Mouse (Mus musculus): ENCODE data around the gene Arid3a. TPM values are rescaled to one million over a fixed set of nuclear protein-coding genes. Genes with fewer than 3 reads are reported as not detected.

The Arid3a gene
- total and polyA plus RNA-seq, 2 experiments, result 0.37 to 0.69 TPM

- Histone ChIP-seq H3K9ac (ENCODE audit: low read depth, low read length) (no peak overlapping the region), H3K79me2 (ENCODE audit: control insufficient read depth, insufficient read depth, low read length) (no peaks in the 10 kb centered on the region; the same call in 1 of the 2 replicates), H3K27ac (replicated peaks; ENCODE audit: insufficient read depth, low read depth, low read length) (no peak overlapping the region), H3K36me3 (ENCODE audit: control insufficient read depth, insufficient read depth, low read length) (no peaks in the 10 kb centered on the region), H3K4me3 (ENCODE audit: insufficient read depth, low read depth, low read length) (no peak overlapping the region), H3K4me1 (ENCODE audit: control insufficient read depth, insufficient read depth, low read length) (peaks cover 31% of the 10 kb centered on the region), H3K27me3 (ENCODE audit: control insufficient read depth, insufficient read depth, low read length) (no peaks in the 10 kb centered on the region)
- TF ChIP-seq CTCF (IDR thresholded peaks at IDR 0.05; ENCODE audit: low read depth, low read length) (no peak), POLR2A (IDR thresholded peaks at IDR 0.05; ENCODE audit: extremely low read depth, insufficient read depth, low read length) (no peak)
- 12% methylated on average over 10 of the region's 10 CpGs for WGBS
- peak; percentile 61 for DNase-seq (ENCODE audit: extremely low read depth, low read depth, low spot score)
Observed at GRCm38 (mm10) chr10:79936284-79936910, 9.6 kb downstream of the Arid3a start.

GRCm38 (mm10) chr10:79936911-79937441 lies 10.1 kb downstream of the Arid3a start:
- H3K27me3 ChIP-seq (ENCODE audit: control insufficient read depth, insufficient read depth, low read length), result no peaks in the 10 kb centered on the region
- no peak for TF ChIP-seq CTCF (IDR thresholded peaks at IDR 0.05; ENCODE audit: low read depth, low read length)
- TF ChIP-seq POLR2A (IDR thresholded peaks at IDR 0.05; ENCODE audit: extremely low read depth, insufficient read depth, low read length), result no peak
- H3K9ac ChIP-seq (ENCODE audit: low read depth, low read length), result no peak overlapping the region
- H3K4me1 ChIP-seq (ENCODE audit: control insufficient read depth, insufficient read depth, low read length), result peaks cover 31% of the 10 kb centered on the region
- H3K27ac ChIP-seq (replicated peaks; ENCODE audit: insufficient read depth, low read depth, low read length), result no peak overlapping the region; the same call in 1 of the 2 replicates
- H3K36me3 ChIP-seq (ENCODE audit: control insufficient read depth, insufficient read depth, low read length), result no peaks in the 10 kb centered on the region
- H3K4me3 ChIP-seq (ENCODE audit: insufficient read depth, low read depth, low read length), result peak overlapping the region; percentile 17; the same call in 1 of the 2 replicates
- 3% methylated on average over 27 of the region's 27 CpGs for WGBS
- DNase-seq (ENCODE audit: extremely low read depth, low read depth, low spot score), result peak; percentile 93
- H3K79me2 ChIP-seq (ENCODE audit: control insufficient read depth, insufficient read depth, low read length), result no peaks in the 10 kb centered on the region; the same call in 1 of the 2 replicates

GRCm38 (mm10) chr10:79937775-79938526 lies 11.1 kb downstream of the Arid3a start:
- Histone ChIP-seq H3K9ac (ENCODE audit: low read depth, low read length) (no peak overlapping the region), H3K79me2 (ENCODE audit: control insufficient read depth, insufficient read depth, low read length) (no peaks in the 10 kb centered on the region; the same call in 1 of the 2 replicates), H3K4me1 (ENCODE audit: control insufficient read depth, insufficient read depth, low read length) (peaks cover 31% of the 10 kb centered on the region), H3K27me3 (ENCODE audit: control insufficient read depth, insufficient read depth, low read length) (no peaks in the 10 kb centered on the region), H3K4me3 (ENCODE audit: insufficient read depth, low read depth, low read length) (no peak overlapping the region), H3K27ac (replicated peaks; ENCODE audit: insufficient read depth, low read depth, low read length) (no peak overlapping the region), H3K36me3 (ENCODE audit: control insufficient read depth, insufficient read depth, low read length) (no peaks in the 10 kb centered on the region)
- 48% methylated on average over 11 of the region's 11 CpGs for WGBS
- TF ChIP-seq CTCF (IDR thresholded peaks at IDR 0.05; ENCODE audit: low read depth, low read length) (no peak), POLR2A (IDR thresholded peaks at IDR 0.05; ENCODE audit: extremely low read depth, insufficient read depth, low read length) (no peak)
- DNase-seq (ENCODE audit: extremely low read depth, low read depth, low spot score), result peak; percentile 74

- TF ChIP-seq POLR2A (IDR thresholded peaks at IDR 0.05; ENCODE audit: extremely low read depth, insufficient read depth, low read length), result no peak
- no peak for TF ChIP-seq CTCF (IDR thresholded peaks at IDR 0.05; ENCODE audit: low read depth, low read length)
- H3K27ac ChIP-seq (replicated peaks; ENCODE audit: insufficient read depth, low read depth, low read length), result no peak overlapping the region
- H3K4me1 ChIP-seq (ENCODE audit: control insufficient read depth, insufficient read depth, low read length), result peaks cover 15% of the 10 kb centered on the region
- no peak for DNase-seq (ENCODE audit: extremely low read depth, low read depth, low spot score)
- no peaks in the 10 kb centered on the region; the same call in 1 of the 2 replicates for H3K79me2 ChIP-seq (ENCODE audit: control insufficient read depth, insufficient read depth, low read length)
- 77% methylated on average over 7 of the region's 7 CpGs for WGBS
- H3K4me3 ChIP-seq (ENCODE audit: insufficient read depth, low read depth, low read length), result no peak overlapping the region
- no peaks in the 10 kb centered on the region for H3K27me3 ChIP-seq (ENCODE audit: control insufficient read depth, insufficient read depth, low read length)
- no peaks in the 10 kb centered on the region for H3K36me3 ChIP-seq (ENCODE audit: control insufficient read depth, insufficient read depth, low read length)
- no peak overlapping the region for H3K9ac ChIP-seq (ENCODE audit: low read depth, low read length)
Observed at GRCm38 (mm10) chr10:79940749-79941148, 13.9 kb downstream of the Arid3a start.

- DNase-seq (ENCODE audit: extremely low read depth, low read depth, low spot score), result no peak
- H3K4me1 ChIP-seq (ENCODE audit: control insufficient read depth, insufficient read depth, low read length), result no peaks in the 10 kb centered on the region
- no peaks in the 10 kb centered on the region for H3K27me3 ChIP-seq (ENCODE audit: control insufficient read depth, insufficient read depth, low read length)
- no peaks in the 10 kb centered on the region for H3K36me3 ChIP-seq (ENCODE audit: control insufficient read depth, insufficient read depth, low read length)
- no peak overlapping the region for H3K4me3 ChIP-seq (ENCODE audit: insufficient read depth, low read depth, low read length)
- H3K79me2 ChIP-seq (ENCODE audit: control insufficient read depth, insufficient read depth, low read length), result no peaks in the 10 kb centered on the region; the same call in 1 of the 2 replicates
- 93% methylated on average over 1 of the region's 1 CpGs for WGBS
- no peak overlapping the region for H3K27ac ChIP-seq (replicated peaks; ENCODE audit: insufficient read depth, low read depth, low read length)
- no peak for TF ChIP-seq CTCF (IDR thresholded peaks at IDR 0.05; ENCODE audit: low read depth, low read length)
- no peak for TF ChIP-seq POLR2A (IDR thresholded peaks at IDR 0.05; ENCODE audit: extremely low read depth, insufficient read depth, low read length)
- no peak overlapping the region for H3K9ac ChIP-seq (ENCODE audit: low read depth, low read length)
Observed at GRCm38 (mm10) chr10:79942988-79943387, 16.1 kb downstream of the Arid3a start.

All from liver, adult 2 months (tissue).